Mouse (Mus musculus) left cerebral cortex, postnatal 4 days (tissue): ENCODE measurements around the gene Asb18. TPM values are rescaled to one million over a fixed set of nuclear protein-coding genes. Genes with fewer than 3 reads are reported as not detected.

ENCODE experiments used
- DNase-seq: peaks from one replicate; pipeline ENCODE4 v3.0.0-alpha.2; 2022
- intact Hi-C: fragments of 180-260 bp; cut with DNase I; formaldehyde crosslinking; loops from one replicate; pipeline ENCODE4 v1.15.1; 2025
- total RNA-seq, 2 experiments: library from RNA; stranded (reverse); gene quantifications; 2 replicates each; pipeline ENCODE4 v1.2.3; 2021

Gene Asb18
- total RNA-seq: under 1 TPM; 0.44 to 0.60 TPM

- intact Hi-C loops: no loop called here
- DNase-seq: no peak
Observed at GRCm38 (mm10) chr1:90014446-90014845, at the start of gene Asb18. Gene Asb18 (minus strand): TSS chr1:90014666.

GRCm38 (mm10) chr1:90060599-90060998 is 46.1 kb upstream of the Asb18 start:
- peak; percentile 66 for DNase-seq
- intact Hi-C loops: loop anchor here (2.0 to 5.0 kb wide), 2 partner anchors 147 to 528 kb away; no protein-coding TSS in a partner anchor

GRCm38 (mm10) chr1:90060054-90060453 is 45.6 kb upstream of the Asb18 start:
- intact Hi-C loops: loop anchor here (2.0 to 5.0 kb wide), 2 partner anchors 147 to 529 kb away; no protein-coding TSS in a partner anchor
- no peak for DNase-seq

GRCm38 (mm10) chr1:90054991-90055390 is 40.5 kb upstream of the Asb18 start:
- no peak for DNase-seq
- intact Hi-C loops: no loop called here

GRCm38 (mm10) chr1:90051347-90051746 is 36.9 kb upstream of the Asb18 start:
- intact Hi-C loops: no loop called here
- peak; percentile 52 for DNase-seq

GRCm38 (mm10) chr1:90050046-90050739 is 35.7 kb upstream of the Asb18 start:
- intact Hi-C loops: no loop called here

GRCm38 (mm10) chr1:90028305-90028704 is 13.8 kb upstream of the Asb18 start:
- DNase-seq: peak; percentile 47

More at GRCm38 (mm10) chr1:90050046-90050739, 35.7 kb upstream of the Asb18 start:
- DNase-seq: no peak

GRCm38 (mm10) chr1:90026945-90027344 is 12.5 kb upstream of the Asb18 start:
- DNase-seq: peak; percentile 47

More at GRCm38 (mm10) chr1:90028305-90028704, 13.8 kb upstream of the Asb18 start:
- intact Hi-C loops: no loop called here

GRCm38 (mm10) chr1:90020336-90020735 is 5.9 kb upstream of the Asb18 start:
- intact Hi-C loops: no loop called here
- DNase-seq: no peak

More at GRCm38 (mm10) chr1:90026945-90027344, 12.5 kb upstream of the Asb18 start:
- intact Hi-C loops: no loop called here

- intact Hi-C loops: no loop called here
- DNase-seq: no peak
Observed at GRCm38 (mm10) chr1:90018071-90018470, 3.6 kb upstream of the Asb18 start.

- intact Hi-C loops: no loop called here
- DNase-seq: no peak
Observed at GRCm38 (mm10) chr1:90013273-90013672, 1.2 kb downstream of the Asb18 start.

- no peak for DNase-seq
- intact Hi-C loops: no loop called here
Observed at GRCm38 (mm10) chr1:90012850-90013249, 1.6 kb downstream of the Asb18 start.

GRCm38 (mm10) chr1:90012168-90012567 is 2.3 kb downstream of the Asb18 start:
- no peak for DNase-seq
- intact Hi-C loops: no loop called here

- intact Hi-C loops: no loop called here
- DNase-seq: no peak
Observed at GRCm38 (mm10) chr1:90010077-90010476, 4.4 kb downstream of the Asb18 start.

- intact Hi-C loops: no loop called here
- no peak for DNase-seq
Observed at GRCm38 (mm10) chr1:90009188-90009587, 5.3 kb downstream of the Asb18 start.

- intact Hi-C loops: no loop called here
- DNase-seq: no peak
Observed at GRCm38 (mm10) chr1:90006666-90007065, 7.8 kb downstream of the Asb18 start.

GRCm38 (mm10) chr1:90000981-90001380 is 13.5 kb downstream of the Asb18 start:
- no peak for DNase-seq
- intact Hi-C loops: no loop called here

- intact Hi-C loops: no loop called here
- DNase-seq: no peak
Observed at GRCm38 (mm10) chr1:89999858-90000257, 14.6 kb downstream of the Asb18 start.

GRCm38 (mm10) chr1:89998696-89999095 is 15.8 kb downstream of the Asb18 start:
- no peak for DNase-seq
- intact Hi-C loops: no loop called here

GRCm38 (mm10) chr1:89998076-89998475 is 16.4 kb downstream of the Asb18 start:
- no peak for DNase-seq
- intact Hi-C loops: no loop called here

GRCm38 (mm10) chr1:89992256-89992655 is 22.2 kb downstream of the Asb18 start:
- intact Hi-C loops: no loop called here

GRCm38 (mm10) chr1:89977261-89977660 is 37.2 kb downstream of the Asb18 start:
- DNase-seq: no peak
- intact Hi-C loops: no loop called here

More at GRCm38 (mm10) chr1:89992256-89992655, 22.2 kb downstream of the Asb18 start:
- DNase-seq: no peak
